Mouse (Mus musculus): Measurements from ENCODE around the gene Btbd16. TPM values are rescaled to one million over a fixed set of nuclear protein-coding genes. Genes with fewer than 3 reads are reported as not detected.
A peak's percentile ranks its signal among the peaks of the same experiment; 100 is the strongest.

The Btbd16 gene
- polyA plus RNA-seq, 1 experiment from 2014 or later: 0.08 TPM

DNA sequence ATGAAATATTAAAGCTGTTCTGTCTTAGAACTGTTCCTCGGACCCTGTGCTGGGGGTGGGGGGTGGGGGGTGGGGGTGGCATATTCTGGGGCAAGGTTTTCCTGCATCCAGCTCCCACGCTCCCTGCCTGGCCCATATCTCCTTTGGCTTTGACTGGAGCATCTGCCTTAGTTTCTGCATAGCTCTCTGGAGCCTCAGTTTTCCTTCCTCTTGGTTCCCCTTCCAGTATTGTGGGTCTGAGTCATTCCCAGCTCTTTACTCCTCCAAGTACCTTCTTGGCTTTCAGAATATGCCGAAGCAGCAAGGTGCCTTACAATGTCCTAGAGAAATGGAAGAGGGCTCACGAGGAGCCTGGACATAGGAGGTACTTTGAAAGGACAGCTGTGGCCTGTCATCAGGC, 36.4 kb downstream of the Btbd16 start:
- no peaks in the 10 kb centered on the region for H3K27me3 ChIP-seq
- ChIA-PET CTCF (no interaction called here), POLR2A (no interaction called here)
- TF ChIP-seq CTCF (IDR thresholded peaks at IDR 0.05): no peak
- ATAC-seq (no peak), DNase-seq (ENCODE audit: low read depth, low spot score) (no peak)
- in situ Hi-C loops (cut with MboI; ENCODE audit: low pct_unique_long_range_greater_than_20kb): no loop called here

GRCm38 (mm10) chr7:130812407-130812806, 38.5 kb downstream of the Btbd16 start:
- ChIA-PET POLR2A (no interaction called here), CTCF (no interaction called here)
- no peaks in the 10 kb centered on the region for H3K27me3 ChIP-seq
- in situ Hi-C loops (cut with MboI; ENCODE audit: low pct_unique_long_range_greater_than_20kb): no loop called here
- TF ChIP-seq CTCF (IDR thresholded peaks at IDR 0.05): no peak
- ATAC-seq: no peak
- no peak for DNase-seq (ENCODE audit: low read depth, low spot score)

GRCm38 (mm10) chr7:130815601-130816000, 41.7 kb downstream of the Btbd16 start:
- no peak for ATAC-seq
- in situ Hi-C loops (cut with MboI; ENCODE audit: low pct_unique_long_range_greater_than_20kb): no loop called here
- POLR2A ChIA-PET: no interaction called here
- TF ChIP-seq CTCF (IDR thresholded peaks at IDR 0.05): no peak
- H3K27me3 ChIP-seq: no peaks in the 10 kb centered on the region
- no peak for DNase-seq (ENCODE audit: low read depth, low spot score)
- CTCF ChIA-PET: interaction anchor here (0.7 to 2.0 kb wide), 3 partner anchors 9 to 53 kb away, joined by 3 to 7 read pairs (median 3); no protein-coding TSS in a partner anchor

- TF ChIP-seq CTCF (IDR thresholded peaks at IDR 0.05): no peak
- ChIA-PET POLR2A (interaction anchor here (0.5 kb wide), 1 partner anchor 100 kb away, joined by 3 read pairs; no protein-coding TSS in a partner anchor), CTCF (interaction anchor here (0.7 to 2.0 kb wide), 5 partner anchors 8 to 179 kb away, joined by 3 to 8 read pairs (median 3); no protein-coding TSS in a partner anchor)
- no peaks in the 10 kb centered on the region for H3K27me3 ChIP-seq
- ATAC-seq (no peak), DNase-seq (ENCODE audit: low read depth, low spot score) (no peak)
- in situ Hi-C loops (cut with MboI; ENCODE audit: low pct_unique_long_range_greater_than_20kb): no loop called here
Observed at GRCm38 (mm10) chr7:130816243-130816642, 42.4 kb downstream of the Btbd16 start.

DNA sequence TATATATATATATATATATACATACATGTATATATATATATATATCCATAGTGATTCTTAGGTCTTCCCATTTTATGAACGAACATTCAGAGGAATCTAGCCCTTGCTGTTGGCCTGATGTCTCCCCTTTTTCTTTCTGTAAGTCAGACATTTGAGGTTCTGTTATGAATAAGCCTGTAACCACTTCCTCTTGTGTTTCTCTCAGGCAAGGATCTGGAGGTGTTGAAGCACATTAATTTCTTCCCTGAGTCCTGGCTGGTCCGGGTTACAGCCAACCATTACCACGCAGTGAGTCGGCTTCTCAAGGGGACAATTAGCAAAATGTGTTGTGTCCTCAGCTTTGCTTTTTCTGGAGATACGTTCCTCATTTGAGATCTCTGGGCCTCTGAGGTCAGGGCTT, 44.9 kb downstream of the Btbd16 start:
- ChIA-PET POLR2A (interaction anchor here (1.5 kb wide), 1 partner anchor 11 kb away, joined by 5 read pairs; no protein-coding TSS in a partner anchor), CTCF (interaction anchor here (0.7 kb wide), 1 partner anchor 32 kb away, joined by 4 read pairs; no protein-coding TSS in a partner anchor)
- in situ Hi-C loops (cut with MboI; ENCODE audit: low pct_unique_long_range_greater_than_20kb): no loop called here
- ATAC-seq: no peak
- no peak for DNase-seq (ENCODE audit: low read depth, low spot score)
- TF ChIP-seq CTCF (IDR thresholded peaks at IDR 0.05): no peak
- H3K27me3 ChIP-seq: no peaks in the 10 kb centered on the region

DNA sequence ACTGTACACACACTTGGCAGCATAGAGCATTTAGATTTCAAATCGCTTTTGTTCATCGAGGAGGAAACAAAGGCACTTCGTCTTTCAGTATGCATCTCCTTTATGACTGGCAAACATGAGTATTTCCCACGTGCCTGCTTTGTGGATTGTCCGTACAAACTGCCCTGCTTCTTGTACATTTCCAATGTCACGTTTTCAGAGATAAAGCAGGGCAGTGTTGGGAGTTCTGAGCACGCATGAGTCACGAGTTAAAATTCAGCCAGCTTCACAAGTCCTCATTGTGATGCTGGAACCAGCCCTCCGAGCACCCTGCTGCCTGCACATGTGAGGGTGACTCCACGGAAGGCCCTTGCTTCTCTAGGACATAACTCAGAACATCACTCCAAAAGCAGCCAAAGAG, 45.8 kb downstream of the Btbd16 start:
- in situ Hi-C loops (cut with MboI; ENCODE audit: low pct_unique_long_range_greater_than_20kb): loop anchor here (10.0 kb wide), 1 partner anchor 45 kb away; the partner anchor contains the start of gene Btbd16
- TF ChIP-seq CTCF (IDR thresholded peaks at IDR 0.05): no peak
- DNase-seq (ENCODE audit: low read depth, low spot score) (no peak), ATAC-seq (peak; percentile 47)
- POLR2A ChIA-PET: interaction anchor here (1.5 kb wide), 1 partner anchor 12 kb away, joined by 5 read pairs; no protein-coding TSS in a partner anchor
- CTCF ChIA-PET: interaction anchor here (1.7 kb wide), 1 partner anchor 96 kb away, joined by 3 read pairs; no protein-coding TSS in a partner anchor
- no peaks in the 10 kb centered on the region for H3K27me3 ChIP-seq

- CTCF ChIA-PET: interaction anchor here (0.7 to 1.2 kb wide), 4 partner anchors 8 to 115 kb away, joined by 3 read pairs; no protein-coding TSS in a partner anchor
- POLR2A ChIA-PET: no interaction called here
- TF ChIP-seq CTCF (IDR thresholded peaks at IDR 0.05): no peak
- ATAC-seq (no peak), DNase-seq (ENCODE audit: low read depth, low spot score) (no peak)
- in situ Hi-C loops (cut with MboI; ENCODE audit: low pct_unique_long_range_greater_than_20kb): loop anchor here (10.0 kb wide), 1 partner anchor 49 kb away; the partner anchor contains the start of gene Btbd16
- no peaks in the 10 kb centered on the region for H3K27me3 ChIP-seq
Observed at GRCm38 (mm10) chr7:130823992-130824391, 50.1 kb downstream of the Btbd16 start.

DNA sequence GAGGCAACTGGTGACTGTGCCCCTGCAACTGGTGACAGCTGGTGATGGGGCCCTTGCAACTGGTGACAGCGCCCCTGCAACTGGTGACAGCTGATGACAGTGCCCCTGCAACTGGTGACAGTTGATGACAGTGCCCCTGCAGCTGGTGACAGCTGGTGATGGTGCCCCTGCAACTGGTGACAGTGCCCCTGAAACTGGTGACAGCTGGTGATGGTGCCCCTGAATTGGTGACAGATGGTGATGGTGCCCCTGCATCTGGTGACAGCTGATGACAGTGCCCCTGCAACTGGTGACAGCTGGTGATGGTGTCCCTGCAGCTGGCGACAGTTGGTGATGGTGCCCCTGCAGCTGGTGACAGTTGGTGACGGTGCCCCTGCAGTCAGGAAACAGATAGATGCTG, 52.5 kb downstream of the Btbd16 start:
- ChIA-PET CTCF (interaction anchor here (0.6 to 1.3 kb wide), 3 partner anchors 10 to 158 kb away, joined by 3 to 8 read pairs (median 3); partner anchors contain the start of gene Btbd16), POLR2A (no interaction called here)
- in situ Hi-C loops (cut with MboI; ENCODE audit: low pct_unique_long_range_greater_than_20kb): loop anchor here (10.0 kb wide), 1 partner anchor 52 kb away; the partner anchor contains the start of gene Btbd16
- no peak for TF ChIP-seq CTCF (IDR thresholded peaks at IDR 0.05)
- ATAC-seq: no peak
- no peaks in the 10 kb centered on the region for H3K27me3 ChIP-seq
- DNase-seq (ENCODE audit: low read depth, low spot score): no peak

GRCm38 (mm10) chr7:130827431-130827830, 53.6 kb downstream of the Btbd16 start:
- no peaks in the 10 kb centered on the region for H3K27me3 ChIP-seq
- in situ Hi-C loops (cut with MboI; ENCODE audit: low pct_unique_long_range_greater_than_20kb): loop anchor here (10.0 kb wide), 1 partner anchor 53 kb away; the partner anchor contains the start of gene Btbd16
- ChIA-PET CTCF (interaction anchor here (1.1 to 1.3 kb wide), 3 partner anchors 11 to 138 kb away, joined by 3 to 8 read pairs (median 5); no protein-coding TSS in a partner anchor), POLR2A (interaction anchor here (0.8 kb wide), 1 partner anchor 53 kb away, joined by 3 read pairs; no protein-coding TSS in a partner anchor)
- ATAC-seq (no peak), DNase-seq (ENCODE audit: low read depth, low spot score) (no peak)
- peak; percentile 76 for TF ChIP-seq CTCF (IDR thresholded peaks at IDR 0.05)

DNA sequence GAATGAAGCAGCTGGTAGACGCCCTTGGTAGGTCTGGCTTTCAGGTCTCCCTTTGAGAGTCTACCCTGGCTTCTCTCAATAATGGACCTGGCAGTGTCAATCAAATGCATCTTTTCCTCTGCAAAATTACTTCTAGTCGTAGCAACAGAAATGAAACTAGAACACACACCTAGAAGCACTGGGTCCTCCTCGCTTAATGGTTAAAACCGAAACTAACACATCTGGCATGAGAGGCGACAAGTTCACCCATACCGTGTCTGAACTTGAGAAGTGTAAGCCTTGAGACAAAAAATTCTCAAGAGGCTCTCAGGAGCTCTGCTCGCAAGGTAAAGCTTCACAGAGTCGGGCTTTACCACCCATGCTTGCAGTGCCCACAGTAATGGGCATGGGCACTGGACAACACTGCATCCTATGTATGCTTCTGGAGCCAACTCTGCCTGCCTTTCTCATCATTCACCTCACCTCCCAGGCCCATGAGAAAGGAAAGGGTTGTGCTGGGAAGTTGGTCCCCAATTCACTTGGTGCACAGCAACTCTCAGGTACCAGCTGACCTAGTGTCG, 54.1 kb downstream of the Btbd16 start:
- in situ Hi-C loops (cut with MboI; ENCODE audit: low pct_unique_long_range_greater_than_20kb): loop anchor here (10.0 kb wide), 1 partner anchor 53 kb away; the partner anchor contains the start of gene Btbd16
- DNase-seq (ENCODE audit: low read depth, low spot score): no peak
- ChIA-PET CTCF (interaction anchor here (1.1 to 1.2 kb wide), 2 partner anchors 55 to 137 kb away, joined by 3 to 5 read pairs; no protein-coding TSS in a partner anchor), POLR2A (no interaction called here)
- TF ChIP-seq CTCF (IDR thresholded peaks at IDR 0.05): no peak
- no peaks in the 10 kb centered on the region for H3K27me3 ChIP-seq
- no peak for ATAC-seq

DNA sequence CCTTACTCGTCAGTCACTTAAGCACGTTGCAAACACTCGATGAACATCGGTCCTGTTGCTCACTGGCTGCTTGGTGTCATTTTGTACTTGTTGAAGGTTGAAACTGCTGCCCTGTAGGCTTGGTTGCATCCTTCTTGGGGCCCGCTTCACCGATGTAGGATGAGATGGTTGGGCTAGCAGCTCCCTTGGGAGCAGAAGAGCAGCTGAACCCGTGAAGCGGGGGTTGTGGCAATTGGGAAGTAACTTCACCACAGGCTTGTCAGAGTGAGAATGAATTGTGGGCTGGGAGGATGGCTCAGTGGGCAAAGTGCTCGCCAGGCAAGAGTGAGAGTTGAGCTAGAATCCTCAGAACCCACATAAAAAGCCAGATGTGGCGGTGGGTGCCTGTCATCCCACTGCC, 54.6 kb downstream of the Btbd16 start:
- no peak for ATAC-seq
- ChIA-PET POLR2A (no interaction called here), CTCF (interaction anchor here (1.1 to 1.2 kb wide), 2 partner anchors 55 to 137 kb away, joined by 3 to 5 read pairs; no protein-coding TSS in a partner anchor)
- in situ Hi-C loops (cut with MboI; ENCODE audit: low pct_unique_long_range_greater_than_20kb): loop anchor here (10.0 kb wide), 1 partner anchor 54 kb away; the partner anchor contains the start of gene Btbd16
- TF ChIP-seq CTCF (IDR thresholded peaks at IDR 0.05): no peak
- no peak for DNase-seq (ENCODE audit: low read depth, low spot score)
- no peaks in the 10 kb centered on the region for H3K27me3 ChIP-seq
